Mouse (Mus musculus): ENCODE measurements around the gene Spata25.

- TF ChIP-seq GATA1 (IDR thresholded peaks at IDR 0.05; ENCODE audit: low read length) (no peak), TAL1 (IDR thresholded peaks at IDR 0.05; ENCODE audit: low read length) (no peak)
Measured at GRCm38 (mm10) chr2:164793772-164794171, 34.6 kb downstream of the Spata25 start.

All from erythroblast, embryonic 14.5 days (primary cell).